Mouse (Mus musculus) intestine, embryonic 16.5 days (tissue): Measurements from ENCODE around the gene Eif2ak2. TPM values are rescaled to one million over a fixed set of nuclear protein-coding genes. Genes with fewer than 3 reads are reported as not detected.

Experiments used
- polyA plus RNA-seq: library from polyadenylated mRNA; unstranded; fragments of >200 nt; fragmentation: Nextera tagmentation; extraction: Ambion mirVana; gene quantifications from 2 replicates; pipeline ENCODE4 v1.2.1, GENCODE M21; 2015

The Eif2ak2 gene
- polyA plus RNA-seq, 1 experiment from 2014 or later: 14.5 TPM

Other genes with a start within 250 kb of the Eif2ak2 start
- 4.7 and 5.3 TPM in 2 replicates for gene Strn, start 145.4 kb downstream of the Eif2ak2 start, polyA plus RNA-seq
- 9.6 and 12.1 TPM in 2 replicates for gene Heatr5b, start 47.2 kb downstream of the Eif2ak2 start, polyA plus RNA-seq
- gene Gpatch11, start 47.0 kb downstream of the Eif2ak2 start, polyA plus RNA-seq: 47.1 and 50.4 TPM in 2 replicates
- gene Sult6b1, start 24.4 kb upstream of the Eif2ak2 start, polyA plus RNA-seq: 0.12 and 0.18 TPM in 2 replicates
- 120 and 124 TPM in 2 replicates for gene Cebpzos, start 33.9 kb upstream of the Eif2ak2 start, polyA plus RNA-seq
- 38.9 and 41.7 TPM in 2 replicates for gene Cebpz, start 54.5 kb upstream of the Eif2ak2 start, polyA plus RNA-seq
- 46.7 and 50.1 TPM in 2 replicates for gene Ndufaf7, start 54.6 kb upstream of the Eif2ak2 start, polyA plus RNA-seq
- 21.1 and 21.9 TPM in 2 replicates for gene Prkd3, start 138.2 kb upstream of the Eif2ak2 start, polyA plus RNA-seq
- 11.6 and 13.3 TPM in 2 replicates for gene Qpct, start 169.3 kb upstream of the Eif2ak2 start, polyA plus RNA-seq